Mouse (Mus musculus) stomach, postnatal 0 days (tissue): ENCODE results near the gene Galm.

Experiments
- CTCF ChIP-seq: IDR thresholded peaks from 2 replicates; pipeline ENCODE4 v1.5.1; 2016; ENCODE audit warnings: antibody characterized with exemption, low read depth, mild to moderate bottlenecking, moderate library complexity
- EP300 ChIP-seq: optimal IDR thresholded peaks from 2 replicates; pipeline ENCODE3; 2016; ENCODE audit warnings: antibody characterized with exemption

DNA sequence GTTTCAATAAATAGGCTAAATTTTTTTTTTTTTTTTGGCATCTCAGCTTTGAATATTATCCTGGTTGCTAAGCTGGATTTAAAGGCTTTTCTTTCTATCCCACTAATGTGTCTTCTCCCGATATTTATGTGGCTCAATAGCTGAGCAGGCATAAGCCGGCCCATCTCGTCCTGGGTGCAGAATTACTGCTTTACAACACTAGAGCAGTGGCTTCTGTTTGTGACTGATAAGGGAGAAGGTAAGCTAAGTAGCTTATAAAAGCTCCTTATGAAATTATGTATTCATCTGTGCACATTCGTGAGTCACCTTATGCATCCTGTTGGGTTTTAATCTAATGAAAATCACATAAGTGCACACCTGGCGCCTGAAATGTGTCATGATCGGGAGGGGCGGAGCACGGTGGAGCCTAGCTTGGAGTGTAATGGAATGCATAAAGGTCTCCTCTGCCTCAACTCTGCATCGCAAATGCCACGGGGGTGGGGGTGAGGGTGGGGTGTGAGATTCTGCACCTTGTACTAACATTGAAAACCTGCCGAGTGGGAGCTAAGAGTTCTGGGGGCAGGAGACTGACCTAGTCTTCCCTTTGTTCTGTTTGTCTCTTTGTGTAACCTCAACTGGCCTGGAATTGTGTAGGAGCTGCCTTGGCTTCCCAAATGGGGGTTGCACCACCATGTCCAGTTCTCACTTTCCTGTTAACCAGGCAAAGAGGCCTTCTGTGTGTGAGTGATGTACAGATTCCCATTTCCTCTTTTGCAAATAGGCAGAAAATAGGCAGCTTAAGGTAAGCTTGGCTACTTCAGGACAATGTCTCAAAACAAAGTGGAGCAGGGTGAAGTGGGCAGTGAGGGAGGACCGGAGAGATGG is 25.7 kb downstream of the Galm start:
- TF ChIP-seq CTCF (0 out of 2 replicates have a peak, but pooled peaks have one; percentile 4), EP300 (no peak)
